Mouse (Mus musculus): ENCODE measurements around the gene Gm4756.
"Not testable (repeated sequence)": the region's sequence is repeated elsewhere in the genome, so short reads cannot be mapped to it uniquely, and the experiment has no call there.

The Gm4756 gene

GRCm38 (mm10) chr12:72654698-72655097 lies 5.2 kb upstream of the Gm4756 start:
- peak in 1 of 2 experiments; percentile 21 for DNase-seq (ENCODE audit: low spot score in 2 of 2)

- DNase-seq (ENCODE audit: low spot score in 2 of 2), result no peak
Observed at GRCm38 (mm10) chr12:72648921-72649320, 540 bp downstream of the Gm4756 start.

- DNase-seq (ENCODE audit: low spot score in 2 of 2), result no peak
Observed at GRCm38 (mm10) chr12:72638025-72638424, 11.4 kb downstream of the Gm4756 start.

GRCm38 (mm10) chr12:72628751-72629150 lies 20.7 kb downstream of the Gm4756 start:
- no peak for DNase-seq (ENCODE audit: low spot score in 2 of 2)

GRCm38 (mm10) chr12:72622853-72623496 lies 26.5 kb downstream of the Gm4756 start:
- no peak for DNase-seq (ENCODE audit: low spot score in 2 of 2)

- no peak for DNase-seq (ENCODE audit: low spot score in 2 of 2)
Observed at GRCm38 (mm10) chr12:72621441-72621840, 28.0 kb downstream of the Gm4756 start.

GRCm38 (mm10) chr12:72620856-72621255 lies 28.6 kb downstream of the Gm4756 start:
- no peak for DNase-seq (ENCODE audit: low spot score in 2 of 2)

- DNase-seq (ENCODE audit: low spot score in 2 of 2), result no peak
Observed at GRCm38 (mm10) chr12:72612053-72612452, 37.4 kb downstream of the Gm4756 start.

GRCm38 (mm10) chr12:72598731-72599130 lies 50.7 kb downstream of the Gm4756 start:
- DNase-seq (ENCODE audit: low spot score in 2 of 2), result not testable (repeated sequence)

GRCm38 (mm10) chr12:72594001-72594400 lies 55.5 kb downstream of the Gm4756 start:
- DNase-seq (ENCODE audit: low spot score in 2 of 2), result no peak

GRCm38 (mm10) chr12:72592991-72593390 lies 56.5 kb downstream of the Gm4756 start:
- no peak for DNase-seq (ENCODE audit: low spot score in 2 of 2)

GRCm38 (mm10) chr12:72585339-72585738 lies 64.1 kb downstream of the Gm4756 start:
- DNase-seq (ENCODE audit: low spot score in 2 of 2), result no peak

- no peak for DNase-seq (ENCODE audit: low spot score in 2 of 2)
Observed at GRCm38 (mm10) chr12:72583099-72583498, 66.4 kb downstream of the Gm4756 start.

- DNase-seq (ENCODE audit: low spot score in 2 of 2), result no peak
Observed at GRCm38 (mm10) chr12:72582021-72582420, 67.4 kb downstream of the Gm4756 start.

GRCm38 (mm10) chr12:72564281-72564795 lies 85.1 kb downstream of the Gm4756 start:
- DNase-seq (ENCODE audit: low spot score in 2 of 2), result no peak

GRCm38 (mm10) chr12:72554347-72554746 lies 95.1 kb downstream of the Gm4756 start:
- no peak for DNase-seq (ENCODE audit: low spot score in 2 of 2)

GRCm38 (mm10) chr12:72538571-72538970 lies 110.9 kb downstream of the Gm4756 start:
- DNase-seq (ENCODE audit: low spot score in 2 of 2), result no peak

GRCm38 (mm10) chr12:72536021-72536597 lies 113.4 kb downstream of the Gm4756 start, which contains the start of gene Pcnx4:
TSS of gene Pcnx4 (plus strand) at chr12:72536383.
- DNase-seq (ENCODE audit: low spot score in 2 of 2), result peak; percentile 85 to 87

GRCm38 (mm10) chr12:72535599-72535998 lies 113.9 kb downstream of the Gm4756 start:
- no peak for DNase-seq (ENCODE audit: low spot score in 2 of 2)

- no peak for DNase-seq (ENCODE audit: low spot score in 2 of 2)
Observed at GRCm38 (mm10) chr12:72533986-72534385, 115.5 kb downstream of the Gm4756 start.

- DNase-seq (ENCODE audit: low spot score in 2 of 2), result no peak
Observed at GRCm38 (mm10) chr12:72532303-72532702, 117.2 kb downstream of the Gm4756 start.

All from spleen, postnatal 14 days (tissue).